20 mouse cellular contexts compared by ENCODE assay signal in genomic region chr10:62034291-62034690, GRCm38 (mm10). TPM values are rescaled to one million over a fixed set of nuclear protein-coding genes. Genes with fewer than 3 reads are reported as not detected.
DNase-seq lines count a peak whose midpoint lies in the region; ATAC-seq and TF ChIP-seq lines count a peak whose summit lies in the region.
"Had no signal": no experiment of that assay in that cellular context is flagged by ENCODE, and none has a peak within 500 bp of the region (broad histone marks: within the 10 kb centered on the region; RNA-seq: fewer than 3 reads in every experiment).

No protein-coding gene starts in this region.

- DNase-seq in kidney, adult 9 months, result no peak
- peak; percentile 35 for DNase-seq in midbrain, embryonic 11.5 days (ENCODE audit: low spot score, missing footprints)
- DNase-seq in midbrain, postnatal 0 days (ENCODE audit: low spot score), result no peak
- DNase-seq in layer of hippocampus, postnatal 25 days (ENCODE audit: extremely low spot score in 1 of 2, low spot score in 1 of 2), result no peak
- DNase-seq: adrenal gland, adult 2 months; adrenal gland, postnatal 25 days; cerebellum, adult 18-20 months; cerebellum, adult 9-11 months; gastrocnemius, adult 2 months; gastrocnemius, postnatal 25 days had no signal

- H3K9ac ChIP-seq in kidney, embryonic 15.5 days, result no peak overlapping the region
- no peak overlapping the region for H3K9ac ChIP-seq in midbrain, embryonic 11.5 days (ENCODE audit: low read length)
- H3K9ac ChIP-seq in midbrain, postnatal 0 days (replicated peaks; ENCODE audit: low read length, poor library complexity, severe bottlenecking), result no peak overlapping the region
- no peak overlapping the region for H3K9ac ChIP-seq in limb, embryonic 15.5 days
- H3K9ac ChIP-seq in stomach, embryonic 16.5 days (ENCODE audit: low read length), result no peak overlapping the region
- H3K9ac ChIP-seq: embryonic facial prominence, embryonic 15.5 days; hindbrain, embryonic 13.5 days had no signal

- TF ChIP-seq CTCF in midbrain, postnatal 0 days (IDR thresholded peaks at IDR 0.05), result no peak

- peak overlapping the region; percentile 62; the same call in 1 of the 2 replicates for H3K27ac ChIP-seq in kidney, embryonic 15.5 days
- H3K27ac ChIP-seq in midbrain, embryonic 11.5 days (ENCODE audit: low read depth, low read length), result no peak overlapping the region
- H3K27ac ChIP-seq in midbrain, postnatal 0 days (ENCODE audit: low read depth, low read length), result no peak overlapping the region
- H3K27ac ChIP-seq in limb, embryonic 15.5 days, result peak overlapping the region; percentile 68
- H3K27ac ChIP-seq in stomach, embryonic 16.5 days (ENCODE audit: low read length), result 0 out of 2 replicates have a peak overlapping the region, but pooled peaks have one; percentile 61
- H3K27ac ChIP-seq: embryonic facial prominence, embryonic 15.5 days; forebrain, embryonic 10.5 days; gastrocnemius, adult 2 months; heart, embryonic 10.5 days; hindbrain, embryonic 13.5 days had no signal

- no peaks in the 10 kb centered on the region for H3K27me3 ChIP-seq in kidney, embryonic 15.5 days
- H3K27me3 ChIP-seq in midbrain, embryonic 11.5 days (ENCODE audit: control insufficient read depth, insufficient read depth, low read length), result no peaks in the 10 kb centered on the region
- no peaks in the 10 kb centered on the region for H3K27me3 ChIP-seq in midbrain, postnatal 0 days (ENCODE audit: insufficient read depth, low read length)
- no peaks in the 10 kb centered on the region for H3K27me3 ChIP-seq in limb, embryonic 15.5 days
- no peaks in the 10 kb centered on the region for H3K27me3 ChIP-seq in stomach, embryonic 16.5 days (ENCODE audit: control insufficient read depth, insufficient read depth, low read length)
- H3K27me3 ChIP-seq: embryonic facial prominence, embryonic 15.5 days; hindbrain, embryonic 13.5 days had no signal

- H3K9me3 ChIP-seq in kidney, embryonic 15.5 days (replicated peaks), result 0 out of 2 replicates have a peak, but pooled peaks cover 2% of the 10 kb centered on the region
- no peaks in the 10 kb centered on the region for H3K9me3 ChIP-seq in midbrain, embryonic 11.5 days (ENCODE audit: control insufficient read depth, low read length)
- no peaks in the 10 kb centered on the region for H3K9me3 ChIP-seq in midbrain, postnatal 0 days (ENCODE audit: low read length)
- H3K9me3 ChIP-seq in limb, embryonic 15.5 days, result no peaks in the 10 kb centered on the region
- H3K9me3 ChIP-seq in stomach, embryonic 16.5 days (replicated peaks; ENCODE audit: control insufficient read depth, low read length), result no peaks in the 10 kb centered on the region
- H3K9me3 ChIP-seq: embryonic facial prominence, embryonic 15.5 days; heart, embryonic 10.5 days had no signal

- H3K4me1 ChIP-seq in kidney, embryonic 15.5 days, result peaks cover 15% of the 10 kb centered on the region
- no peaks in the 10 kb centered on the region for H3K4me1 ChIP-seq in midbrain, embryonic 11.5 days (ENCODE audit: control insufficient read depth, insufficient read depth, low read length)
- no peaks in the 10 kb centered on the region for H3K4me1 ChIP-seq in midbrain, postnatal 0 days (ENCODE audit: insufficient read depth, low read length)
- H3K4me1 ChIP-seq in limb, embryonic 15.5 days, result peaks cover 5% of the 10 kb centered on the region; the same call in 1 of the 2 replicates
- no peaks in the 10 kb centered on the region for H3K4me1 ChIP-seq in stomach, embryonic 16.5 days (ENCODE audit: control insufficient read depth, insufficient read depth, low read length)
- H3K4me1 ChIP-seq: hindbrain, embryonic 13.5 days had no signal

- no peak overlapping the region for H3K4me2 ChIP-seq in kidney, embryonic 15.5 days
- H3K4me2 ChIP-seq in midbrain, embryonic 11.5 days, result no peak overlapping the region
- no peak overlapping the region for H3K4me2 ChIP-seq in midbrain, postnatal 0 days (ENCODE audit: low read depth, low read length, poor library complexity, severe bottlenecking)
- no peak overlapping the region for H3K4me2 ChIP-seq in limb, embryonic 15.5 days
- no peak overlapping the region for H3K4me2 ChIP-seq in stomach, embryonic 16.5 days (ENCODE audit: low read depth, low read length)
- H3K4me2 ChIP-seq: embryonic facial prominence, embryonic 15.5 days; hindbrain, embryonic 13.5 days had no signal

- 46% methylated on average over 6 of the region's 6 CpGs for WGBS in kidney, embryonic 15.5 days
- 84% methylated on average over 6 of the region's 6 CpGs for WGBS in midbrain, embryonic 11.5 days
- 87% methylated on average over 6 of the region's 6 CpGs for WGBS in midbrain, postnatal 0 days
- 76% methylated on average over 6 of the region's 6 CpGs for WGBS in limb, embryonic 15.5 days
- 67% methylated on average over 6 of the region's 6 CpGs for WGBS in stomach, embryonic 16.5 days

- no peaks in the 10 kb centered on the region for H3K36me3 ChIP-seq in kidney, embryonic 15.5 days
- H3K36me3 ChIP-seq in midbrain, embryonic 11.5 days (ENCODE audit: control insufficient read depth, insufficient read depth, low read length), result no peaks in the 10 kb centered on the region
- H3K36me3 ChIP-seq in midbrain, postnatal 0 days (ENCODE audit: insufficient read depth, low read length), result no peaks in the 10 kb centered on the region
- H3K36me3 ChIP-seq in limb, embryonic 15.5 days, result no peaks in the 10 kb centered on the region
- no peaks in the 10 kb centered on the region for H3K36me3 ChIP-seq in stomach, embryonic 16.5 days (ENCODE audit: control insufficient read depth, insufficient read depth, low read length)
- H3K36me3 ChIP-seq: embryonic facial prominence, embryonic 15.5 days; forebrain, embryonic 10.5 days; heart, embryonic 10.5 days; hindbrain, embryonic 13.5 days had no signal

- no peak overlapping the region for H3K4me3 ChIP-seq in kidney, embryonic 15.5 days (replicated peaks)
- no peak overlapping the region for H3K4me3 ChIP-seq in midbrain, embryonic 11.5 days (ENCODE audit: low read depth, low read length)
- no peak overlapping the region for H3K4me3 ChIP-seq in midbrain, postnatal 0 days (ENCODE audit: low read depth, low read length)
- no peak overlapping the region for H3K4me3 ChIP-seq in limb, embryonic 15.5 days
- H3K4me3 ChIP-seq in stomach, embryonic 16.5 days (replicated peaks; ENCODE audit: low read length), result no peak overlapping the region
- H3K4me3 ChIP-seq: embryonic facial prominence, embryonic 15.5 days; erythroblast, embryonic 14.5 days; forebrain, embryonic 10.5 days; gastrocnemius, adult 2 months; heart, embryonic 10.5 days; hindbrain, embryonic 13.5 days had no signal

- ATAC-seq in kidney, embryonic 15.5 days (replicated peaks; ENCODE audit: low FRiP score), result peak; percentile 48
- no peak for ATAC-seq in midbrain, embryonic 11.5 days (ENCODE audit: low FRiP score)
- no peak for ATAC-seq in midbrain, postnatal 0 days (ENCODE audit: low FRiP score)
- ATAC-seq in limb, embryonic 15.5 days (ENCODE audit: insufficient number of reproducible peaks, low FRiP score, low TSS enrichment, low read depth), result no peak; the same call in 1 of the 2 replicates
- ATAC-seq in stomach, embryonic 16.5 days (ENCODE audit: insufficient read depth, low FRiP score), result no peak
- ATAC-seq: forebrain, embryonic 14.5 days had no signal

RNA-seq across cellular contexts. Expression of gene Col13a1, which starts 55.4 kb away (rescaled TPM):
- 6.0 and 6.8 TPM in 2 replicates for polyA plus RNA-seq in kidney, embryonic 15.5 days (2015; fragmentation: Nextera tagmentation; extraction: Ambion mirVana)
- 2.1 and 2.7 TPM in 2 replicates for polyA plus RNA-seq in midbrain, embryonic 11.5 days (2014; fragmentation: Nextera tagmentation; extraction: Ambion mirVana)
- total RNA-seq in midbrain, postnatal 0 days (2014; rRNA removed), result 2.6 and 3.7 TPM in 2 replicates
- 1.2 TPM in 2 replicates for polyA plus RNA-seq in midbrain, postnatal 0 days (2015; fragmentation: Nextera tagmentation; extraction: Ambion mirVana)
- polyA plus RNA-seq in limb, embryonic 15.5 days (2015; fragmentation: Nextera tagmentation; extraction: Ambion mirVana), result 8.2 and 9.1 TPM in 2 replicates
- 2.2 and 4.0 TPM in 2 replicates for polyA plus RNA-seq in stomach, embryonic 16.5 days (2015; fragmentation: Nextera tagmentation; extraction: Ambion mirVana)
- total RNA-seq in layer of hippocampus, postnatal 25 days (2021), result 1 to 10 TPM in 1 of 2 experiments, under 1 TPM in 1; 0.77 to 1.3 TPM
- total RNA-seq: granulocyte monocyte progenitor cell, adult 5-6 weeks had no signal

Comparison
In these comparisons a context has a peak if more than half of its experiments do, and no peak if none do; other contexts are left out.
1. H3K27ac ChIP-seq: peak in kidney, embryonic 15.5 days (single experiment), limb, embryonic 15.5 days (single experiment) and stomach, embryonic 16.5 days (single experiment); none in midbrain, embryonic 11.5 days (single experiment) and midbrain, postnatal 0 days (single experiment).